Mouse (Mus musculus): ENCODE measurements around the gene Gm37240. TPM values are rescaled to one million over a fixed set of nuclear protein-coding genes. Genes with fewer than 3 reads are reported as not detected.

Gene Gm37240
- polyA plus RNA-seq, 1 experiment from 2014 or later = 2.8 TPM

- no peaks in the 10 kb centered on the region for H3K9me3 ChIP-seq
- peak; percentile 77 for DNase-seq (ENCODE audit: low spot score)
These were observed 1407.1 kb downstream of the Gm37240 start, which contains the start of gene Fhdc1 for GRCm38 (mm10) chr3:84480006-84480897. Gene Fhdc1 (minus strand): TSS chr3:84480429.

GRCm38 (mm10) chr3:84479293-84480005 is 1407.9 kb downstream of the Gm37240 start:
- under 1% methylated on average over 61 of the region's 61 CpGs for WGBS
- peak overlapping the region; percentile 79 for H3K4me3 ChIP-seq
- H3K27me3 ChIP-seq (replicated peaks; ENCODE audit: low read depth, poor library complexity, severe bottlenecking) = peaks cover 89% of the 10 kb centered on the region
- peaks cover 37% of the 10 kb centered on the region for H3K4me1 ChIP-seq
- peak; percentile 69 for DNase-seq (ENCODE audit: low spot score)
- H3K27ac ChIP-seq (replicated peaks) = peak overlapping the region; percentile 80
- H3K9me3 ChIP-seq = no peaks in the 10 kb centered on the region
- no peaks in the 10 kb centered on the region for H3K36me3 ChIP-seq (replicated peaks)

More at GRCm38 (mm10) chr3:84480006-84480897, 1407.1 kb downstream of the Gm37240 start, which contains the start of gene Fhdc1:
- Histone ChIP-seq H3K36me3 (replicated peaks) (no peaks in the 10 kb centered on the region), H3K4me3 (peak within 1 kb of the TSS; percentile 79), H3K27ac (replicated peaks) (peak within 1 kb of the TSS; percentile 80), H3K27me3 (replicated peaks; ENCODE audit: low read depth, poor library complexity, severe bottlenecking) (peaks cover 81% of the 10 kb centered on the region), H3K4me1 (peaks cover 38% of the 10 kb centered on the region)
- under 1% methylated on average over 82 of the region's 82 CpGs for WGBS

GRCm38 (mm10) chr3:84478896-84479292 is 1408.4 kb downstream of the Gm37240 start:
- Histone ChIP-seq H3K9me3 (no peaks in the 10 kb centered on the region), H3K4me3 (peak overlapping the region; percentile 79), H3K27me3 (replicated peaks; ENCODE audit: low read depth, poor library complexity, severe bottlenecking) (peaks cover 94% of the 10 kb centered on the region), H3K27ac (replicated peaks) (peak overlapping the region; percentile 80; the same call in 1 of the 2 replicates), H3K36me3 (replicated peaks) (no peaks in the 10 kb centered on the region), H3K4me1 (peaks cover 38% of the 10 kb centered on the region)
- DNase-seq (ENCODE audit: low spot score) = no peak
- 1% methylated on average over 12 of the region's 12 CpGs for WGBS

GRCm38 (mm10) chr3:84478195-84478594 is 1409.1 kb downstream of the Gm37240 start:
- DNase-seq (ENCODE audit: low spot score) = peak; percentile 24
- H3K27me3 ChIP-seq (replicated peaks; ENCODE audit: low read depth, poor library complexity, severe bottlenecking) = peaks cover 92% of the 10 kb centered on the region
- no peaks in the 10 kb centered on the region for H3K36me3 ChIP-seq (replicated peaks)
- H3K27ac ChIP-seq (replicated peaks) = no peak overlapping the region
- 7% methylated on average over 7 of the region's 7 CpGs for WGBS
- H3K4me3 ChIP-seq = peak overlapping the region; percentile 79; the same call in 1 of the 2 replicates
- no peaks in the 10 kb centered on the region for H3K9me3 ChIP-seq
- H3K4me1 ChIP-seq = peaks cover 43% of the 10 kb centered on the region

GRCm38 (mm10) chr3:84477498-84477897 is 1409.8 kb downstream of the Gm37240 start:
- Histone ChIP-seq H3K36me3 (replicated peaks) (no peaks in the 10 kb centered on the region), H3K4me1 (peaks cover 43% of the 10 kb centered on the region), H3K27ac (replicated peaks) (no peak overlapping the region), H3K27me3 (replicated peaks; ENCODE audit: low read depth, poor library complexity, severe bottlenecking) (peaks cover 91% of the 10 kb centered on the region), H3K4me3 (no peak overlapping the region), H3K9me3 (no peaks in the 10 kb centered on the region)
- no peak for DNase-seq (ENCODE audit: low spot score)
- WGBS = 89% methylated on average over 1 of the region's 1 CpGs

GRCm38 (mm10) chr3:84474981-84475775 is 1412.1 kb downstream of the Gm37240 start:
- no peak for DNase-seq (ENCODE audit: low spot score)
- H3K4me1 ChIP-seq = peaks cover 31% of the 10 kb centered on the region
- WGBS = 82% methylated on average over 12 of the region's 12 CpGs
- no peak overlapping the region for H3K4me3 ChIP-seq
- no peaks in the 10 kb centered on the region for H3K36me3 ChIP-seq (replicated peaks)
- H3K27me3 ChIP-seq (replicated peaks; ENCODE audit: low read depth, poor library complexity, severe bottlenecking) = peaks cover 69% of the 10 kb centered on the region
- no peaks in the 10 kb centered on the region for H3K9me3 ChIP-seq
- H3K27ac ChIP-seq (replicated peaks) = no peak overlapping the region

GRCm38 (mm10) chr3:84474398-84474797 is 1412.9 kb downstream of the Gm37240 start:
- Histone ChIP-seq H3K27ac (replicated peaks) (no peak overlapping the region), H3K9me3 (no peaks in the 10 kb centered on the region), H3K4me3 (no peak overlapping the region), H3K27me3 (replicated peaks; ENCODE audit: low read depth, poor library complexity, severe bottlenecking) (peaks cover 61% of the 10 kb centered on the region), H3K36me3 (replicated peaks) (no peaks in the 10 kb centered on the region), H3K4me1 (peaks cover 24% of the 10 kb centered on the region)
- WGBS = 79% methylated on average over 6 of the region's 6 CpGs
- DNase-seq (ENCODE audit: low spot score) = no peak

GRCm38 (mm10) chr3:84472955-84473354 is 1414.4 kb downstream of the Gm37240 start:
- no peaks in the 10 kb centered on the region for H3K9me3 ChIP-seq
- no peak for DNase-seq (ENCODE audit: low spot score)
- peaks cover 47% of the 10 kb centered on the region for H3K27me3 ChIP-seq (replicated peaks; ENCODE audit: low read depth, poor library complexity, severe bottlenecking)
- H3K4me3 ChIP-seq = no peak overlapping the region
- H3K36me3 ChIP-seq (replicated peaks) = no peaks in the 10 kb centered on the region
- 63% methylated on average over 5 of the region's 5 CpGs for WGBS
- no peak overlapping the region for H3K27ac ChIP-seq (replicated peaks)
- H3K4me1 ChIP-seq = peaks cover 12% of the 10 kb centered on the region

- WGBS = 60% methylated on average over 3 of the region's 3 CpGs
These were observed 1414.8 kb downstream of the Gm37240 start for GRCm38 (mm10) chr3:84472527-84472926.

GRCm38 (mm10) chr3:84471146-84471545 is 1416.2 kb downstream of the Gm37240 start:
- no peak overlapping the region for H3K27ac ChIP-seq (replicated peaks)
- peaks cover 33% of the 10 kb centered on the region for H3K27me3 ChIP-seq (replicated peaks; ENCODE audit: low read depth, poor library complexity, severe bottlenecking)
- WGBS = 93% methylated on average over 4 of the region's 4 CpGs

More at GRCm38 (mm10) chr3:84472527-84472926, 1414.8 kb downstream of the Gm37240 start:
- no peaks in the 10 kb centered on the region for H3K36me3 ChIP-seq (replicated peaks)
- no peak for DNase-seq (ENCODE audit: low spot score)
- H3K27me3 ChIP-seq (replicated peaks; ENCODE audit: low read depth, poor library complexity, severe bottlenecking) = peaks cover 46% of the 10 kb centered on the region
- H3K4me3 ChIP-seq = no peak overlapping the region
- no peaks in the 10 kb centered on the region for H3K9me3 ChIP-seq
- H3K27ac ChIP-seq (replicated peaks) = no peak overlapping the region
- H3K4me1 ChIP-seq = peaks cover 17% of the 10 kb centered on the region; the same call in 1 of the 2 replicates

GRCm38 (mm10) chr3:84468111-84468453 is 1419.2 kb downstream of the Gm37240 start:
- no peak for DNase-seq (ENCODE audit: low spot score)
- 0 out of 2 replicates have a peak, but pooled peaks cover 11% of the 10 kb centered on the region for H3K27me3 ChIP-seq (replicated peaks; ENCODE audit: low read depth, poor library complexity, severe bottlenecking)
- no peaks in the 10 kb centered on the region for H3K9me3 ChIP-seq
- H3K4me1 ChIP-seq = peaks cover 8% of the 10 kb centered on the region; the same call in 1 of the 2 replicates
- no peaks in the 10 kb centered on the region for H3K36me3 ChIP-seq (replicated peaks)
- 37% methylated on average over 4 of the region's 4 CpGs for WGBS
- H3K27ac ChIP-seq (replicated peaks) = no peak overlapping the region
- no peak overlapping the region for H3K4me3 ChIP-seq

More at GRCm38 (mm10) chr3:84471146-84471545, 1416.2 kb downstream of the Gm37240 start:
- no peak for DNase-seq (ENCODE audit: low spot score)
- Histone ChIP-seq H3K4me1 (peaks cover 17% of the 10 kb centered on the region; the same call in 1 of the 2 replicates), H3K9me3 (no peaks in the 10 kb centered on the region), H3K36me3 (replicated peaks) (no peaks in the 10 kb centered on the region), H3K4me3 (no peak overlapping the region)
